Mouse (Mus musculus): ENCODE results near the gene Gm21366.
"Not testable (repeated sequence)": the region's sequence is repeated elsewhere in the genome, so short reads cannot be mapped to it uniquely, and the experiment has no call there.

The Gm21366 gene

GRCm38 (mm10) chrY:22861156-22861555 lies at the start of gene Gm21366:
Gm21366 (minus strand) TSS chrY:22861256.
- in situ Hi-C loops (cut with MboI, MseI), result not testable (repeated sequence)
